Mouse (Mus musculus) limb, embryonic 12.5 days (tissue): ENCODE results near the gene Fbxw7. TPM values are rescaled to one million over a fixed set of nuclear protein-coding genes. Genes with fewer than 3 reads are reported as not detected.

Experiments used
- ATAC-seq: fragments of 200-750 bp; cut with Nextera tagmentation; 2 replicates; pipeline ENCODE4 v1.8.0; 2017; ENCODE audit warnings: low read depth, moderate TSS enrichment; ENCODE audit not compliant: insufficient number of reproducible peaks, insufficient read depth, low FRiP score, low TSS enrichment
- H3K27ac ChIP-seq: fragments of 300-500 bp; sonication (generic); 2 replicates; pipeline ENCODE4 v1.5.1; 2016; ENCODE audit warnings: mild to moderate bottlenecking, moderate library complexity
- H3K27me3 ChIP-seq: fragments of 300-500 bp; sonication (generic); 2 replicates; pipeline ENCODE4 v1.6.1; 2016; ENCODE audit warnings: mild to moderate bottlenecking, moderate library complexity
- H3K36me3 ChIP-seq: fragments of 300-500 bp; sonication (generic); 2 replicates; pipeline ENCODE4 v1.6.1; 2016; ENCODE audit warnings: mild to moderate bottlenecking, moderate library complexity
- H3K4me1 ChIP-seq: fragments of 300-500 bp; sonication (generic); replicated peaks from 2 replicates; pipeline ENCODE4 v1.6.1; 2016
- H3K4me2 ChIP-seq: fragments of 300-500 bp; sonication (generic); 2 replicates; pipeline ENCODE4 v1.6.1; 2016; ENCODE audit warnings: mild to moderate bottlenecking, moderate library complexity
- H3K4me3 ChIP-seq: fragments of 300-500 bp; sonication (generic); replicated peaks from 2 replicates; pipeline ENCODE4 v1.5.1; 2016; ENCODE audit warnings: mild to moderate bottlenecking
- H3K9ac ChIP-seq: fragments of 300-500 bp; sonication (generic); replicated peaks from 2 replicates; pipeline ENCODE4 v1.6.1; 2016; ENCODE audit warnings: mild to moderate bottlenecking, moderate library complexity
- H3K9me3 ChIP-seq: fragments of 300-500 bp; sonication (generic); 2 replicates; pipeline ENCODE4 v1.6.1; 2016; ENCODE audit warnings: mild to moderate bottlenecking, moderate library complexity
- WGBS: fragments of 180-500 bp; shearing (Covaris S2); methylation state at CpG from one replicate; pipeline ENCODE4 v1.1.7; 2016; 5-methylcytosine and 5-hydroxymethylcytosine counted together
- polyA plus RNA-seq: library from polyadenylated mRNA; unstranded; fragments of >200 nt; fragmentation: Nextera tagmentation; extraction: Ambion mirVana; gene quantifications from 2 replicates; pipeline ENCODE4 v1.2.1, GENCODE M21; 2016

The Fbxw7 gene
- polyA plus RNA-seq, 1 experiment from 2014 or later: 10.8 TPM

- H3K27ac ChIP-seq: no peak overlapping the region
- 29% methylated on average over 6 of the region's 6 CpGs for WGBS
- ATAC-seq: no peak
- no peaks in the 10 kb centered on the region for H3K36me3 ChIP-seq
- no peak overlapping the region for H3K4me3 ChIP-seq
- 0 out of 2 replicates have a peak, but pooled peaks cover 3% of the 10 kb centered on the region for H3K27me3 ChIP-seq
- no peak overlapping the region for H3K9ac ChIP-seq
- H3K9me3 ChIP-seq: no peaks in the 10 kb centered on the region
- no peak overlapping the region for H3K4me2 ChIP-seq
- H3K4me1 ChIP-seq: no peaks in the 10 kb centered on the region
Observed at GRCm38 (mm10) chr3:85024817-85025705, 210.0 kb downstream of the Fbxw7 start.

Other genes starting within 250 kb of the Fbxw7 start
- gene Arfip1, start 232.6 kb upstream of the Fbxw7 start, polyA plus RNA-seq: 35.5 and 39.4 TPM in 2 replicates
- 0.09 and 0.12 TPM in 2 replicates for gene Tigd4, start 221.7 kb upstream of the Fbxw7 start, polyA plus RNA-seq
- gene Tmem154, start 149.1 kb upstream of the Fbxw7 start, polyA plus RNA-seq: 0.64 and 0.69 TPM in 2 replicates